Mouse (Mus musculus) CH12.LX (cell line): ENCODE measurements around the gene Ctps.

Experiments
- EP300 ChIP-seq: IDR thresholded peaks from 2 replicates; pipeline ENCODE4 v1.6.1; 2011; ENCODE audit warnings: low read length, improper control_type of control experiment
- KAT2A ChIP-seq: IDR thresholded peaks from 2 replicates; pipeline ENCODE4 v1.6.1; 2012; ENCODE audit warnings: low read length, improper control_type of control experiment, inconsistent platforms; ENCODE audit not compliant: insufficient replicate concordance
- MYC ChIP-seq: IDR thresholded peaks from 2 replicates; pipeline ENCODE4 v1.6.1; 2011; ENCODE audit warnings: low read depth, mild to moderate bottlenecking, improper control_type of control experiment, low read length
- UBTF ChIP-seq: IDR thresholded peaks from 2 replicates; pipeline ENCODE4 v1.6.1; 2012; ENCODE audit warnings: low read depth, mild to moderate bottlenecking, inconsistent platforms, low read length, improper control_type of control experiment, moderate library complexity

- TF ChIP-seq UBTF (no peak), KAT2A (no peak), MYC (no peak), EP300 (no peak)
Observed at GRCm38 (mm10) chr4:120601774-120602173, 31.7 kb upstream of the Ctps start.
